ENCODE assay signal across 32 mouse cellular contexts in the genomic region with DNA sequence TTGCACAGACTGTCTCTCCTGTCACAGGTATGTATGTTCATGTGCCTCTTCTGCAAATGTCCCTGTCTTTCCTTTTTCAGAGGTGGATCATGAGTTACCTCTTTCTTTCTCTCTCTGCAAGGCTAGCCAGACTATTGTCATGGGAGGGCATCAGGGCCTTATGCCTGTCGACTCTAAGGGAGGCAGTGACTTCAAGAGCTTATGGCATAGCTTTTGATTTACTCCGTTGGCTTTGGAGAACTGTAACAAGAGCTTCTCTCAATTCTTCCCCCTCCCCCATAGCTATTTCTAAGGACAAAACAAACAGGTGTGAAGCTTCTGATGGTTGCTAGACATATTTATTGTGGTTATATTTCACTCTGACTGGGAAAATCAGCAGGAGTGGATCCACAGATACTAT.
"Had no signal": no experiment of that assay in that cellular context is flagged by ENCODE, and none has a peak within 500 bp of the region (broad histone marks: within the 10 kb centered on the region; RNA-seq: fewer than 3 reads in every experiment).

No protein-coding gene starts in this region.

- H3K4me1 ChIP-seq: heart, embryonic 10.5 days; heart, embryonic 12.5 days; heart, embryonic 13.5 days; heart, embryonic 15.5 days; hindbrain, embryonic 10.5 days; hindbrain, embryonic 12.5 days; hindbrain, embryonic 13.5 days; hindbrain, embryonic 15.5 days; intestine, embryonic 15.5 days had no signal

- ATAC-seq: hindbrain, embryonic 16.5 days; hindbrain, postnatal 0 days; inflammation-experienced regulatory T-cells, adult 6 months; intestine, embryonic 15.5 days; intestine, embryonic 16.5 days; intestine, postnatal 0 days had no signal

- H3K4me2 ChIP-seq: heart, embryonic 11.5 days; heart, embryonic 12.5 days; heart, embryonic 13.5 days; heart, embryonic 15.5 days; hindbrain, embryonic 12.5 days; hindbrain, embryonic 13.5 days; hindbrain, embryonic 14.5 days; hindbrain, embryonic 15.5 days; intestine, embryonic 15.5 days had no signal

- H3K9ac ChIP-seq: heart, embryonic 12.5 days; heart, embryonic 13.5 days; heart, embryonic 15.5 days; hindbrain, embryonic 12.5 days; hindbrain, embryonic 13.5 days; hindbrain, embryonic 14.5 days; hindbrain, embryonic 15.5 days; intestine, embryonic 15.5 days had no signal

- H3K9me3 ChIP-seq: heart, embryonic 10.5 days; heart, embryonic 15.5 days; hindbrain, embryonic 12.5 days; hindbrain, embryonic 15.5 days; intestine, embryonic 15.5 days had no signal

- H3K36me3 ChIP-seq: heart, embryonic 10.5 days; heart, embryonic 12.5 days; heart, embryonic 13.5 days; heart, embryonic 15.5 days; hindbrain, embryonic 10.5 days; hindbrain, embryonic 12.5 days; hindbrain, embryonic 13.5 days; hindbrain, embryonic 15.5 days; intestine, embryonic 15.5 days had no signal

- H3K27ac ChIP-seq: heart, adult 2 months; heart, embryonic 10.5 days; heart, embryonic 13.5 days; heart, embryonic 15.5 days; hindbrain, embryonic 10.5 days; hindbrain, embryonic 12.5 days; hindbrain, embryonic 13.5 days; hindbrain, embryonic 14.5 days; hindbrain, embryonic 15.5 days; hindbrain, postnatal 0 days; intestine, embryonic 15.5 days; layer of hippocampus, adult 2 months; left cerebral cortex, adult 2 months had no signal

- DNase-seq: heart, adult 2 months; heart, postnatal 10 days; heart, postnatal 14 days; heart, postnatal 36 days; heart, postnatal 4 days; kidney, adult 11 months; kidney, adult 18-20 months; kidney, adult 2 months; kidney, adult 8-10 months; kidney, adult 9 months; kidney, postnatal 10 days; kidney, postnatal 25 days; layer of hippocampus, adult 9-11 months; layer of hippocampus, postnatal 36 days had no signal

- H3K4me3 ChIP-seq: heart, adult 2 months; heart, embryonic 10.5 days; heart, embryonic 12.5 days; heart, embryonic 13.5 days; heart, embryonic 15.5 days; hindbrain, embryonic 10.5 days; hindbrain, embryonic 12.5 days; hindbrain, embryonic 13.5 days; hindbrain, embryonic 15.5 days; intestine, embryonic 15.5 days; layer of hippocampus, adult 2 months; left cerebral cortex, adult 2 months had no signal

- H3K27me3 ChIP-seq: heart, embryonic 12.5 days; heart, embryonic 13.5 days; heart, embryonic 15.5 days; hindbrain, embryonic 12.5 days; hindbrain, embryonic 13.5 days; hindbrain, embryonic 15.5 days; intestine, embryonic 15.5 days had no signal
